Comparison of ENCODE assay signal across 10 mouse cellular contexts in the genomic region with DNA sequence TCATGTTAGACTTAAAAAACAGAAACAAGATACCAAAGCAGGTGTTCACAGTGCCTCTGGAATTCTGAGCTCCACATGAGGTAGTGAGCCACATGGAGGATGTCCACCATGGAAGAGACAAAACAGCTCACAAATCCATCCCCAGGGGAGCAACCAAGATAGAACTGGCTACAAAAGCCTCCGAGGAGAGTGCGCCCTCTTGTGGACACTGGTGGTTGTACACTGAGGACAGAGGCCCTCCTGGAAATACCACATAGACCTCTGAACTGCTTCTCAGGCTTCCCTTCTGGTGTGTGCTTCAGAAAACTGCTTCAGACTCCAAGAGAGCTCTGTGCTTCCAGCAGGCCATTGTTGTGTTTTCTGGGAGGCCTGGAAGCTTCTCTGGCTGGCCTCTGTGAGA. TPM values are rescaled to one million over a fixed set of nuclear protein-coding genes. Genes with fewer than 3 reads are reported as not detected.
DNase-seq lines count a peak whose midpoint lies in the region; ATAC-seq and TF ChIP-seq lines count a peak whose summit lies in the region.
"Had no signal": no experiment of that assay in that cellular context is flagged by ENCODE, and none has a peak within 500 bp of the region (broad histone marks: within the 10 kb centered on the region; RNA-seq: fewer than 3 reads in every experiment).

No protein-coding gene starts in this region.

- no peak overlapping the region for H3K9ac ChIP-seq in kidney, embryonic 15.5 days
- H3K9ac ChIP-seq in limb, embryonic 14.5 days (ENCODE audit: low read depth, low read length, severe bottlenecking): no peak overlapping the region
- H3K9ac ChIP-seq: embryonic facial prominence, embryonic 13.5 days; midbrain, embryonic 12.5 days had no signal

- DNase-seq in kidney, adult 11 months: peak; percentile 63
- peak; percentile 87 to 88 for DNase-seq in adrenal gland, postnatal 36 days
- DNase-seq in hindlimb bud, embryonic 11.5 days (ENCODE audit: extremely low spot score, low read depth, low spot score): peak; percentile 35
- DNase-seq in limb, embryonic 14.5 days (ENCODE audit: low spot score): peak; percentile 73
- DNase-seq in ovary, postnatal 10 days (ENCODE audit: low spot score): peak; percentile 62
- peak; percentile 79 for DNase-seq in thymus, postnatal 0 days (ENCODE audit: low spot score)

- no peaks in the 10 kb centered on the region for H3K27me3 ChIP-seq in kidney, embryonic 15.5 days
- H3K27me3 ChIP-seq in limb, embryonic 14.5 days (ENCODE audit: control insufficient read depth, insufficient read depth, low read length): no peaks in the 10 kb centered on the region
- H3K27me3 ChIP-seq: embryonic facial prominence, embryonic 13.5 days; midbrain, embryonic 12.5 days had no signal

- H3K9me3 ChIP-seq in kidney, embryonic 15.5 days (replicated peaks): no peaks in the 10 kb centered on the region
- H3K9me3 ChIP-seq in limb, embryonic 14.5 days (ENCODE audit: control insufficient read depth, low read length): no peaks in the 10 kb centered on the region
- H3K9me3 ChIP-seq: embryonic facial prominence, embryonic 13.5 days; midbrain, embryonic 12.5 days had no signal

- H3K36me3 ChIP-seq in kidney, embryonic 15.5 days: no peaks in the 10 kb centered on the region
- no peaks in the 10 kb centered on the region for H3K36me3 ChIP-seq in limb, embryonic 14.5 days (ENCODE audit: control insufficient read depth, insufficient read depth, low read length)
- H3K36me3 ChIP-seq: embryonic facial prominence, embryonic 13.5 days; midbrain, embryonic 12.5 days had no signal

- H3K4me1 ChIP-seq in kidney, embryonic 15.5 days: no peaks in the 10 kb centered on the region; the same call in 1 of the 2 replicates
- no peaks in the 10 kb centered on the region for H3K4me1 ChIP-seq in embryonic fibroblast, embryonic 13.5 days (ENCODE audit: control insufficient read depth, insufficient read depth, low read length)
- 0 out of 2 replicates have a peak, but pooled peaks cover 4% of the 10 kb centered on the region for H3K4me1 ChIP-seq in limb, embryonic 14.5 days (ENCODE audit: control insufficient read depth, insufficient read depth, low read length)
- H3K4me1 ChIP-seq: midbrain, embryonic 12.5 days had no signal

- 0% methylated on average over 2 of the region's 2 CpGs for WGBS in kidney, embryonic 15.5 days
- 0% methylated on average over 2 of the region's 2 CpGs for WGBS in limb, embryonic 14.5 days

- TF ChIP-seq CTCF in embryonic fibroblast, embryonic 13.5 days (IDR thresholded peaks at IDR 0.05; ENCODE audit: borderline replicate concordance, insufficient read depth, low read length): peak; percentile 58

- no peak overlapping the region for H3K27ac ChIP-seq in kidney, embryonic 15.5 days
- H3K27ac ChIP-seq in embryonic fibroblast, embryonic 13.5 days (ENCODE audit: insufficient read depth, low read length): no peak overlapping the region
- no peak overlapping the region for H3K27ac ChIP-seq in limb, embryonic 14.5 days (replicated peaks; ENCODE audit: low read depth, low read length)
- H3K27ac ChIP-seq: embryonic facial prominence, embryonic 13.5 days; midbrain, embryonic 12.5 days had no signal

- ATAC-seq in kidney, embryonic 15.5 days (replicated peaks; ENCODE audit: low FRiP score): no peak
- no peak for ATAC-seq in limb, embryonic 14.5 days (ENCODE audit: low FRiP score, low read depth)

- no peak overlapping the region for H3K4me3 ChIP-seq in kidney, embryonic 15.5 days (replicated peaks)
- no peak overlapping the region for H3K4me3 ChIP-seq in embryonic fibroblast, embryonic 13.5 days (ENCODE audit: insufficient read depth, low read length)
- no peak overlapping the region for H3K4me3 ChIP-seq in limb, embryonic 14.5 days (replicated peaks; ENCODE audit: low read length)
- H3K4me3 ChIP-seq: embryonic facial prominence, embryonic 13.5 days; midbrain, embryonic 12.5 days had no signal

- no peak for TF ChIP-seq POLR2A in embryonic fibroblast, embryonic 13.5 days (IDR thresholded peaks at IDR 0.05; ENCODE audit: low read depth, low read length)
- TF ChIP-seq POLR2A in limb, embryonic 14.5 days (IDR thresholded peaks at IDR 0.05; ENCODE audit: borderline replicate concordance, extremely low read depth, insufficient read depth, insufficient read length): no peak

- H3K4me2 ChIP-seq in kidney, embryonic 15.5 days: no peak overlapping the region
- no peak overlapping the region for H3K4me2 ChIP-seq in limb, embryonic 14.5 days (replicated peaks; ENCODE audit: low read depth, low read length, severe bottlenecking)
- H3K4me2 ChIP-seq: embryonic facial prominence, embryonic 13.5 days; midbrain, embryonic 12.5 days had no signal

RNA-seq across cellular contexts. Expression of gene Aldh2, which starts 12.5 kb away (rescaled TPM):
- 197 and 222 TPM in 2 replicates for polyA plus RNA-seq in kidney, embryonic 15.5 days (2015; fragmentation: Nextera tagmentation; extraction: Ambion mirVana)
- 1,000 to 10,000 TPM; 1,062 to 2,025 TPM for total RNA-seq in adrenal gland, postnatal 36 days (2021)
- polyA plus RNA-seq in embryonic fibroblast, embryonic 13.5 days (2011; ENCODE audit: insufficient read length, low read depth, missing spikeins): 167 and 221 TPM in 2 replicates
- polyA plus RNA-seq in limb, embryonic 14.5 days (2012; rRNA removed): 328 and 418 TPM in 2 replicates
- 108 and 134 TPM in 2 replicates for polyA plus RNA-seq in limb, embryonic 14.5 days (2014; fragmentation: Nextera tagmentation; extraction: Ambion mirVana)
- polyA plus RNA-seq in thymus, postnatal 0 days (2015; fragmentation: Nextera tagmentation; extraction: Ambion mirVana): 127 and 128 TPM in 2 replicates

RNA-seq across cellular contexts. Expression of gene Acad12, which starts 12.6 kb away (rescaled TPM):
- polyA plus RNA-seq in kidney, embryonic 15.5 days (2015; fragmentation: Nextera tagmentation; extraction: Ambion mirVana): 2.8 and 3.0 TPM in 2 replicates
- total RNA-seq in adrenal gland, postnatal 36 days (2021): 10 to 100 TPM; 19.4 to 23.4 TPM
- 3.1 and 3.8 TPM in 2 replicates for polyA plus RNA-seq in embryonic fibroblast, embryonic 13.5 days (2011; ENCODE audit: insufficient read length, low read depth, missing spikeins)
- polyA plus RNA-seq in limb, embryonic 14.5 days (2012; rRNA removed): 2.0 and 3.2 TPM in 2 replicates
- 1.6 and 2.1 TPM in 2 replicates for polyA plus RNA-seq in limb, embryonic 14.5 days (2014; fragmentation: Nextera tagmentation; extraction: Ambion mirVana)
- polyA plus RNA-seq in thymus, postnatal 0 days (2015; fragmentation: Nextera tagmentation; extraction: Ambion mirVana): 1.3 and 1.4 TPM in 2 replicates

RNA-seq across cellular contexts. Expression of gene Acad10, which starts 54.2 kb away (rescaled TPM):
- polyA plus RNA-seq in kidney, embryonic 15.5 days (2015; fragmentation: Nextera tagmentation; extraction: Ambion mirVana): 3.1 and 3.6 TPM in 2 replicates
- 10 to 100 TPM; 18.2 to 25.6 TPM for total RNA-seq in adrenal gland, postnatal 36 days (2021)
- polyA plus RNA-seq in embryonic fibroblast, embryonic 13.5 days (2011; ENCODE audit: insufficient read length, low read depth, missing spikeins): 2.3 and 2.7 TPM in 2 replicates
- polyA plus RNA-seq in limb, embryonic 14.5 days (2012; rRNA removed): 2.6 and 2.7 TPM in 2 replicates
- polyA plus RNA-seq in limb, embryonic 14.5 days (2014; fragmentation: Nextera tagmentation; extraction: Ambion mirVana): 1.3 and 2.2 TPM in 2 replicates
- 2.6 and 3.4 TPM in 2 replicates for polyA plus RNA-seq in thymus, postnatal 0 days (2015; fragmentation: Nextera tagmentation; extraction: Ambion mirVana)

RNA-seq across cellular contexts. Expression of gene Brap, which starts 54.2 kb away (rescaled TPM):
- 35.0 and 36.1 TPM in 2 replicates for polyA plus RNA-seq in kidney, embryonic 15.5 days (2015; fragmentation: Nextera tagmentation; extraction: Ambion mirVana)
- 10 to 100 TPM; 51.4 to 52.2 TPM for total RNA-seq in adrenal gland, postnatal 36 days (2021)
- 41.4 and 46.3 TPM in 2 replicates for polyA plus RNA-seq in embryonic fibroblast, embryonic 13.5 days (2011; ENCODE audit: insufficient read length, low read depth, missing spikeins)
- polyA plus RNA-seq in limb, embryonic 14.5 days (2012; rRNA removed): 26.1 and 28.2 TPM in 2 replicates
- polyA plus RNA-seq in limb, embryonic 14.5 days (2014; fragmentation: Nextera tagmentation; extraction: Ambion mirVana): 44.6 and 52.7 TPM in 2 replicates
- 48.2 and 51.9 TPM in 2 replicates for polyA plus RNA-seq in thymus, postnatal 0 days (2015; fragmentation: Nextera tagmentation; extraction: Ambion mirVana)

Comparison
In these comparisons a context has a peak if more than half of its experiments do, and no peak if none do; other contexts are left out.
1. DNase-seq: peak in every context shown above with its lines; median percentile 88 in adrenal gland, postnatal 36 days; 79 in thymus, postnatal 0 days; 73 in limb, embryonic 14.5 days; 63 in kidney, adult 11 months; 62 in ovary, postnatal 10 days; 35 in hindlimb bud, embryonic 11.5 days.